Mouse (Mus musculus): ENCODE measurements around the gene Ripk1.
"Not testable (repeated sequence)": the region's sequence is repeated elsewhere in the genome, so short reads cannot be mapped to it uniquely, and the experiment has no call there.

Gene Ripk1

DNA sequence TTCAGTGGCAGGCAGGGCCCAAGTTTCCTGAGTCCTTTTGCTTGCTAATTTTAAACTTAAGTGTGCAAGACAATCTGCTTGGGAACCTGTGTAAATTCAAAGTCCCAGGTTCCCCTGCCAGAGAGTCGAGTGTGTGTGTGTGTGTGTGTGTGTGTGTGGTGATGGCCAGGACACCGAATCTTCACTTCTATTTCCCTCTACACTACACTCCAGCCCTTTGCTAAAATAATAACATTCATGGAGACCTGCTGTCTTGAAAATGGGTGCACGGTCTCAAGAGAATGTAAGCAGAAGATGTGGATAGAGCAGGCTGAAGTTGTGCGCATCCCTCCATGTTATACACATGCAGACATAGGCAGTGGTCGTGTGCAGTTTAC is 35.9 kb downstream of the Ripk1 start:
- DNase-seq (ENCODE audit: low read depth) = no peak

- no peak for DNase-seq (ENCODE audit: low read depth)
Measured at GRCm38 (mm10) chr13:34038901-34039341, 36.8 kb downstream of the Ripk1 start.

- no peak for DNase-seq (ENCODE audit: low read depth)
Measured at GRCm38 (mm10) chr13:34040091-34040490, 37.9 kb downstream of the Ripk1 start.

DNA sequence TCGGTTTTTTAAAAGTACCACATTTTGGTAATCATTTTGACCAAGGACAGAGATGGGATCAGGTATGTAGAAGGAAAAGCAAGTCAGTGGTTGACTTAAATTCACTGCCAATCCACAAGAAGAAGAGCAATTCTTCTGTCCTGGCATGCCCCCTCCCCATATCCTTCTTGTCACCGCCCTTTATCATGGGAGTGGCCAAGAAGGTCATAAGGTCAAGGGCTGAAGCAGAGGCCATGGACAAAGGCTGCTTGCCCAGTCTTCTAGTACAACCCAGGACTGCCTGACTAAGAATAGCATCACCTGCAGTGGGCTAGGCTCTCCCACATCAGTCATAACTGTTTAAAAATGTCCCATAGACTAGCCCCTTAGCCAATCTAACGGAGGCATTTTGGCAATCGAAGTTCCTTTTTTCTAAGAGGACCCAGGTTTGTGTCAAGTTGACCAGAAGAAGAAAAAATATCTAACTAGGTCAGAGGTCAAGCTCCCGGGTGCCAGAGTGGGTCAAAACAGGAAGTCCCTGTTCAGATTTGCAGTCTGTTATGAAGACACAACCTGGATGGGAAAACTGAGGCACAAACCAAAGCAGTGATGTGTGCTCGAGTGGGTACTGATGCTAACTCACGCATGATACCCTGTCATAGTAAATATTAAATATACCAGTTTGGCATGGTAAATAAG is 41.7 kb downstream of the Ripk1 start:
- no peak for DNase-seq (ENCODE audit: low read depth)

GRCm38 (mm10) chr13:34045511-34046249 is 43.5 kb downstream of the Ripk1 start:
- no peak for DNase-seq (ENCODE audit: low read depth)

DNA sequence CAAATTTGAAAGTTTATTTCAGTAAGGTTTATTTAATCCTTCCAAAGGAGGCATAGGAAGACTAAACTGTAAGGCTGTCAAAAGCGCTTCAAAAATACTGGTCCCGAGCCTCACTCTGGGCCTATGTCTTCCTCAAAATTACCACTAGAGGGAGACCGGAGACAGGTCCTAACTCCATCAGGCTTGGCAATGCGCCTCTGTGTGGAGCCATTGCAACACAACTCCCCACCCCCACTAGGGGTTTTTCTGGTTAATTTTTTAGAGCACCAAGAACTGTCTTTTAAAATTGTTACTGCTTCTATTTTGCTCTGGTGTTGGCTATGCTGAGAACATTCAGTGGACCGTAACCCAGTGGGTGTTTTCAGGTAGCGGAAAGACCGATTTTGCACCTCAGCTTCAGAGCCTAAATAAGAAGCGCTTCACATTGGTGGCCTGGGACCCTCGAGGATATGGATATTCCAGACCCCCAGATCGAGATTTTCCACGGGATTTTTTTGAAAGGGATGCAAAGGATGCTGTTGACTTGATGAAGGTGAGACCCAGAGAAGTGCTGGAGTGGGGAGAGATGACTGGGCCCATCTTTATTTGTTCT is 44.4 kb downstream of the Ripk1 start:
- peak; percentile 46 for DNase-seq (ENCODE audit: low read depth)

DNA sequence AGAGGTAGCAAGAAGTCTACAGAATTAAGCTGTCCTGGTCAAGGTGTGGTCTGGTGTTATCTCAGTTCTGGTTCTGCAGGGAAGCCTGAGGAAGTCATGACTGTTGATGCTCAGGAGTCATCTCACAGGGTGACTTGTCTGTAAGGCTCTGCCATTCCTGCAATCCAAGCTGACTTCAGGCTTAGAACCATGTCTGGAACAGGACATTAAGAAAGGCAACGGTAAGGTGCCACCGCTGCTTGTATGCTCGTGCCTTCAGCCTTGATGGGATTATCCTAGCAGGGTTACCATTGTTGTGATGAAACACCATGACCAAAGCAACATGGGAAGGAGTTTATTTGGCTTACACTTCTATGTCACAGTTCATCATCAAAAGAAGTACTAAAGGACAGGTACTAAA is 45.4 kb downstream of the Ripk1 start:
- DNase-seq (ENCODE audit: low read depth) = no peak

DNA sequence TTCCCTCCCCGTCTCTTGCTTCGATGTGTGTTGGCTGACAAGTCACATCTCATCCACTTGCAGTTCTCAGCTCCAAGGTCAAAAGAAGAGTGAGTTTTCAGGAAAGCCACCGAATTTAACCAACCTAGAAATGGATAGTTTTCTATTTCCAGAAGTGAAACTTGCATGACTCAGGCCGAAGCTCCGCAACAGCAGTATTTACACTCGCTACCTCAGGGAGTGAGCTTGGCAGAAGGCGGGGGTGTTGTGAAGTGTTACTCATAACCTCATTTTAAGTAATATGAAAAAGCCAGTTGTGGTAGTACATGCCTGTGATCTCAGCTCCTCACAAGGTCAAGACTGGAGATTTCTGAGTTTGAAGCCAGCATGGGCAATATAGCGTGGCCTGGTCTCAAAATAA is 48.3 kb downstream of the Ripk1 start:
- DNase-seq (ENCODE audit: low read depth) = no peak

DNA sequence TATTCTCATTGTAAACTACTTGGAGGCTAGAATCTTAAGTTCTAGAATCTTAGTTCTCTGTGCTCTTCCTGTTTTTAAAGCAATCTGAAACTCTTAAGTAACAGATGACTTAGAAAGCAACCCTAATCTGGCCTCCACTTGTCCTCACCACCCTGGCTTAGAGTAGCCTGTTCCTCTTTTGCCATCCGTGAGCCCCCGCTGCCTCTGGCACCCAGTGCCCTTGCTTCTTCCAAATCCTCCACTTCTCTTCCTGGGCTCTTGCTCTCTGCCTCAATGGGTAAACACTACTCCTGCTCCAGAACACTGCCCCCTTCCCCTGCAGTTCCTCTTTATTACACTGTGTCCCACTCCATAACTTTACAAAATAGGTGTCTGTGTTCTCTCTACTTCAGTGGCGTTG is 49.5 kb downstream of the Ripk1 start:
- DNase-seq (ENCODE audit: low read depth) = no peak

DNA sequence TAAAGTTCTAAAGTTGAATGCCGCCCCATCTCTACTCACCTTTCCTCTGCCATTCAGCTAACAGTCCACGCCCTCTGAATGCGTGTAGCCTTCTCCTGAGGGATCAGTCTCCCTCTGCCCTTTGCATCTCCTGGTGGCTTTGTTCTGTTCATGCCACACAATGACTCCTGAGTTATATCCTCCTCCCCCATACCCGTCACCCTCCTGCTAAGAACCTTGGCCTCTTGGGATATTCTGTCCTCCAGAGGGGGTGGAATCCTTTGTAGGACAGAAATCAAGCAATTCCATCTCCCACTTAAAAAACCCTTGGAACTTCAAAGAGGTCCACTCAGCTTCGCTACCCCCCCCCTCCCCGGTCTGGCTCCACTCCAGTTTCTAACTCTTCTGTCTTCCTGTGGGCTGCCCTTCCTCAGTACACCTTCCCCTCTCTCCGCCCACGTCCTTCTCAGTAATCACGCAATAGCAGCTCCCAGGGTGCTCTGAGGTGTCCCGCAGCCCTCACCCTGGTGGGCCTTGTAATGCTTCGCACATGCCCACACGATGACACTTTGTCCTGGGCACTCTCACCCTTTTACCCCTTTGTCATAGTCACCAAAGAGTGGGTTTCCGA is 51.6 kb downstream of the Ripk1 start:
- no peak for DNase-seq (ENCODE audit: low read depth)

- no peak for DNase-seq (ENCODE audit: low read depth)
Measured at GRCm38 (mm10) chr13:34054391-34054790, 52.2 kb downstream of the Ripk1 start.

DNA sequence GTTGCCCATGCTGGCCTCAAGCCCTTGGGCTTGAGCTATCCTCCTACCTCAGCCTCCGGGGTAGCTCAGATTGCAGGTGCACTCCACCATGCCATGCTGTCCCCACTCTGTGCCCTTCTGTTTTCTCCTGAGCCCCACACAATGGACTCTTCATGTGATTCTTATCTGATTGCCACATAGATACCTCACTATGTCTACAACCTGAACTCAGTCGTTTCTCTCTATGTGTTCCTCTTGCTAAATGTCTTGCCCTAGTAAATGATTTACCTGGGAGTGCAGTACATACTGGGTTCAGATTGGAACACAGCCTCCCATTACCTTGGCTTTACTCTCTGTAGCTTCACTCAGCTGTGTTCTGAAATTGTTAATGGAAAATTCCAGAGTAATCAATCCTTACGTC is 52.8 kb downstream of the Ripk1 start:
- no peak for DNase-seq (ENCODE audit: low read depth)

GRCm38 (mm10) chr13:34057252-34057651 is 55.1 kb downstream of the Ripk1 start:
- no peak for DNase-seq (ENCODE audit: low read depth)

GRCm38 (mm10) chr13:34060061-34060460 is 57.9 kb downstream of the Ripk1 start:
- DNase-seq (ENCODE audit: low read depth) = no peak

DNA sequence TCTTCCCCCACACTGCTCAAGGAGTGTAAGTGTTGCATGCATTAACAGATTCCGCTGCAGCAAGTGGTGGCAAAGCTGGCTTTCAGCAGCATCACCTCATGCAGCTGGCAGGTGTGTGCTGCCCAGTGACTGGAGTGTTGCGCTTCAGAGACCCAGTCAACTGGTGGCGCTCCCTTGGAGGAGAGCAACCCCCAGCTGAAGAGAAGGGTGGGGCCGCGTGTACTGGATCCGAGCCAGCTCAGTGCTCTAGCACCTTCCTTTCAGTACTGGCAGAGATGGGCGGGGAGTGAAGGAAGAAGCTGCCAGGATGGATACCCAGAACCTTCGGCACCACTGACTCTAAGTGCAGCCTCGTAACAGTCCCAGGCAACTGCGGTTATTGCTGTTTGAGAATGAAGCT is 60.3 kb downstream of the Ripk1 start:
- no peak for DNase-seq (ENCODE audit: low read depth)

- peak; percentile 81 for DNase-seq (ENCODE audit: low read depth)
Measured at GRCm38 (mm10) chr13:34066351-34066750, 64.2 kb downstream of the Ripk1 start.

GRCm38 (mm10) chr13:34070296-34070695 is 68.1 kb downstream of the Ripk1 start:
- no peak for DNase-seq (ENCODE audit: low read depth)

- DNase-seq (ENCODE audit: low read depth) = no peak
Measured at GRCm38 (mm10) chr13:34071836-34072235, 69.7 kb downstream of the Ripk1 start.

DNA sequence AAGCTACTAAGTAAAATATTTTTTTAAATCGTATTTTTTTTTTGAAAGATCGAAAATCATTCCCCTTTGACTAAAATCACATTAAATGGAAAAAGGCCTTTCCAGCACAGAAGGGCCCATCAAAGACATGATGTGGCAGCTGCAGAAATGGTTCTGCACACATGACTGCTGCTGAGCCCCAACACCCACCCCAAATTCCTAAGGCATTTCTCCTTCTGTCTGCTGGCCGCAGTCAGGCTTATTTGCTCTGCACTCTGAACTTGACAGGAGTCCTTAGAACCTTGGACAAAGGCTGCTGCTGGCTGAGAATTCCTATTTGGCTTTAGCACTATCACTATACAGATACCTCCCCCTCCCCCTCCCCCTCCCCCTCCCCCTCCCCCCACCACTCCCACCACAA is 70.7 kb downstream of the Ripk1 start:
- DNase-seq (ENCODE audit: low read depth) = no peak

GRCm38 (mm10) chr13:34074441-34074840 is 72.3 kb downstream of the Ripk1 start:
- DNase-seq (ENCODE audit: low read depth) = not testable (repeated sequence)

DNA sequence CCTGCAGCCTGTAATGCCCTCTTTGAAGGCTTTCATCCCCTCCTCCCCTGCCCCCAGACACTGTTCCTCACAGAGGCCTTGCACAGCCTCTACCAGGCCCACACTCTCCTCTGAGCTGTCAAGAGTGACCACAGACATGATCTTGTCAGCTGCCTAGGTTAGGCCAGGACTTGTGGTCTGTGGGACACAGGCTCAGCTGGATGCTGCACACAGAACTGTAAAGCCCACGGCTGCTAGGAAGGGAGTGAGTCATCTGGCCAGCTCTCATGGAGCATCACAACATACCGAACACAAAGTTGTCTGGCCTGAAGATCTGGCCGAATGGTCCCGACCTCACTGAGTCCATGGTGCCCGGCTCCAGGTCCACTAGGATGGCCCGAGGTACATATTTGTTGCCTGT is 73.7 kb downstream of the Ripk1 start:
- not testable (repeated sequence) for DNase-seq (ENCODE audit: low read depth)

GRCm38 (mm10) chr13:34076561-34077491 is 74.7 kb downstream of the Ripk1 start:
- DNase-seq (ENCODE audit: low read depth) = no peak

Data from fibroblast of lung, adult 2 months (primary cell).